Mouse (Mus musculus): Measurements from ENCODE around the gene Npm1. TPM values are rescaled to one million over a fixed set of nuclear protein-coding genes. Genes with fewer than 3 reads are reported as not detected.
A peak's percentile ranks its signal among the peaks of the same experiment; 100 is the strongest.

The Npm1 gene
- total RNA-seq, 2 experiments from 2014 or later: 311 to 336 TPM

DNA sequence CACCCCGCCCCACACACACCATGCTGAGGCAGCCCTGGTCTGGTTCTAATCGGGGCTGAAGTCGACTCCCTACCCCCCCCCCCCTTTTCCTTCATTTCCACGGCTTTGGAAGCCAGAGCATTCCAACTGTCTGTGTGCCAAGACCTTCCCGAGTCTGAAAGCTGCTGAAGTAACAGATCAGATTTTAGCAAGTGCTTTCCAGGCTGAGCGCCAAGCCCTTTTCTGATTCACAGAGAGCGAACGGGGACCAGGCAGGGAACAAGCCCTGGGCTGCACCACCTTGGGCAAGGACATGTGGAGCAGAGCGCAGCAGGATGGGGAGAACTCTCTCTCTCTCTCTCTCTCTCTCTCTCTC lies 16.9 kb downstream of the Npm1 start:
- DNase-seq: peak; percentile 89

GRCm38 (mm10) chr11:33145201-33146142 lies 17.5 kb downstream of the Npm1 start:
- no peak for DNase-seq

- no peak for DNase-seq
Observed at GRCm38 (mm10) chr11:33143906-33144305, 19.1 kb downstream of the Npm1 start.

GRCm38 (mm10) chr11:33142801-33143200 lies 20.2 kb downstream of the Npm1 start:
- DNase-seq: peak; percentile 49

DNA sequence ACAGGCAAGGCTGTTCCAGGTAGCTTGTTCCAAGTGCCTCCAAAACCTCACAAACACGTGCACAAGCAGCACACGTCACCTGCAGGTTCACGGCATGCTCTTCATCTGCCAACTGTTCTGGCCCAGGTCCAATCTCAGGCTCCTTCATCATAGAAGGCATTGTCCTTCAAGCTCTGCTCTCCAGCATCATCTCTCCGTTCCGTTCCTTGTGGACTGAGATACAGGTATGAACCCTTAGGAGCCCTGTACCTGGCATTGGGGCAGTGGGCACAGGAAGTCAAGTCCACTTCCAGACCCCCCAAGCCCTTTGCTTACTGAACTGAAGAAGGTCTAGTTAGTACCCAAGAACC lies 22.9 kb downstream of the Npm1 start:
- no peak for DNase-seq

GRCm38 (mm10) chr11:33139458-33140110 lies 23.4 kb downstream of the Npm1 start:
- DNase-seq: no peak

GRCm38 (mm10) chr11:33138686-33139085 lies 24.3 kb downstream of the Npm1 start:
- no peak for DNase-seq

GRCm38 (mm10) chr11:33134391-33134986 lies 28.5 kb downstream of the Npm1 start:
- DNase-seq: no peak

DNA sequence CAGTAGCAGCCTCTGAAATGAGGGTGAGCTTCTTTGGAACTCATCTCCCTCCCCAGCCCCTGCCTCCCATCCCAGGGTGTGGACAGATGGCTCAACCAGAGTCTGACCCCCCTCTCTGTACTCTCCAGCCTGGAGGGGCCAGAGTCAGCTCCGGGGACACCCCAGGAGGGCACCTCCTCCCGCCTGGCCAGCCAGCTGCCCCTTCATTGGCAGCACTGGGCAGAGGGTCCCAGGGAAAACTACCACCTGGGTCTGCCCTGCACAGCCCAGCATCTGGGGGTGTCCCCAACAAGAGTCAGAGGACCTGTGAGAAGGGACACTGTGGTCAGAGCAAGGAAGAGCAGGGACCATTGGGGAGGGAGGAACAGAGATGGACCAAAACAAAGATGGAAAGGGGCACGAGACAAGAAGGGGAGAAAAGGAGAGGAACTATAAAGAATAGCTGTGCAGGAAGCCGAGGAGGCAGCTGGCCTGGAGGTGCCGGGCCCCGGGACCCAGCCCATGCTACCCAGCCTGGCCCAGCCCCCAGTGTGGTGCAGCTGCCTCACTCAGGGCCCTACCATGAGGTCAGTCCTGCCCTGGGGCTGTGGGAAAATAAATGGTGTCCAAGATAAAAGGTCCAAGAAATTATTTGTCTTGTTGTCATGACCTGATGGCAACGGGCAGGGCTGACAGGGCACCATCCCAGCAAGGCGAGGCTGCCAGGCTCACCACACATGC lies 30.2 kb downstream of the Npm1 start:
- DNase-seq: no peak

GRCm38 (mm10) chr11:33127058-33127457 lies 35.9 kb downstream of the Npm1 start:
- DNase-seq: no peak

GRCm38 (mm10) chr11:33122575-33123268 lies 40.3 kb downstream of the Npm1 start:
- peak; percentile 67 for DNase-seq

GRCm38 (mm10) chr11:33119556-33119955 lies 43.5 kb downstream of the Npm1 start:
- no peak for DNase-seq

GRCm38 (mm10) chr11:33119116-33119515 lies 43.9 kb downstream of the Npm1 start:
- DNase-seq: no peak

DNA sequence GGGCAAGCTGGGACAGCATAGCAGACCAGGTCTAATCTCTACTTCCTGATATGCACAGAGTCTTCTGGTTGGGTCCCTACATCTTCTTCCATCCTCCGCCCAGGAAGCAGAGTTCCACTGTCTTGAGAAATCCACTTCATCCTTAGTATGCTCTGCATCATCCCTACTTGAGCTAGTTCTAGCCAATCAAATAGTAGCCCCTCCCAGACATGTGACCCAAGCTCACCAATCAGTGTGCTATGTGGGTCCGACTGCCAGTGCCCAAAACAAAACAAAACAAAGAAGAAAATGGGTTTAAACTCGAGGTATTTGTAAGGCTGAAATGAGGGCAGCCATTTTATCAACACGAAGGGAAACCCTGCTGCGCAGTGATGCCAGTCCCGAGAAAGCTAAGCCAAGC lies 44.5 kb downstream of the Npm1 start:
- DNase-seq: no peak

GRCm38 (mm10) chr11:33115796-33116195 lies 47.2 kb downstream of the Npm1 start:
- DNase-seq: no peak

- no peak for DNase-seq
Observed at GRCm38 (mm10) chr11:33112407-33112806, 50.6 kb downstream of the Npm1 start.

- no peak for DNase-seq
Observed at GRCm38 (mm10) chr11:33110111-33110510, 52.9 kb downstream of the Npm1 start.

- no peak for DNase-seq
Observed at GRCm38 (mm10) chr11:33107540-33107939, 55.5 kb downstream of the Npm1 start.

- no peak for DNase-seq
Observed at GRCm38 (mm10) chr11:33104911-33105316, 58.1 kb downstream of the Npm1 start.

- peak; percentile 75 for DNase-seq
Observed at GRCm38 (mm10) chr11:33103291-33103943, 59.6 kb downstream of the Npm1 start.

All from adrenal gland, postnatal 10 days (tissue).